Mouse (Mus musculus) kidney, postnatal 0 days (tissue): ENCODE data around the gene Pgc. TPM values are rescaled to one million over a fixed set of nuclear protein-coding genes. Genes with fewer than 3 reads are reported as not detected.

Experiments used
- ATAC-seq: fragments of 200-750 bp; cut with Nextera tagmentation; replicated peaks from 2 replicates; pipeline ENCODE4 v1.8.0; 2017; ENCODE audit warnings: low read depth, moderate number of reproducible peaks, moderate TSS enrichment, moderate library complexity; ENCODE audit not compliant: low FRiP score
- DNase-seq: peaks from one replicate; pipeline ENCODE4 v3.0.0-alpha.2; 2016; ENCODE audit warnings: low spot score
- H3K27ac ChIP-seq: fragments of 300-500 bp; sonication (generic); 2 replicates; pipeline ENCODE4 v1.5.1; 2014; ENCODE audit warnings: mild to moderate bottlenecking
- H3K27me3 ChIP-seq: fragments of 300-500 bp; sonication (generic); 2 replicates; pipeline ENCODE4 v1.6.1; 2014; ENCODE audit warnings: low read length, mixed read lengths; ENCODE audit not compliant: insufficient read depth
- H3K36me3 ChIP-seq: fragments of 300-500 bp; sonication (generic); 2 replicates; pipeline ENCODE4 v1.6.1; 2014; ENCODE audit warnings: low read length, mixed read lengths; ENCODE audit not compliant: insufficient read depth
- H3K4me1 ChIP-seq: fragments of 300-500 bp; sonication (generic); replicated peaks from 2 replicates; pipeline ENCODE4 v1.6.1; 2014; ENCODE audit warnings: antibody characterized with exemption, low read length, mixed read lengths; ENCODE audit not compliant: insufficient read depth
- H3K4me2 ChIP-seq: fragments of 300-500 bp; sonication (generic); 2 replicates; pipeline ENCODE4 v1.6.1; 2014; ENCODE audit warnings: mild to moderate bottlenecking, low read length, moderate library complexity, mixed read lengths
- H3K4me3 ChIP-seq: fragments of 300-500 bp; sonication (generic); replicated peaks from 2 replicates; pipeline ENCODE4 v1.5.1; 2014; ENCODE audit warnings: low read depth, low read length
- H3K9ac ChIP-seq: fragments of 300-500 bp; sonication (generic); 2 replicates; pipeline ENCODE4 v1.6.1; 2014; ENCODE audit warnings: low read depth, low read length
- H3K9me3 ChIP-seq: fragments of 300-500 bp; sonication (generic); replicated peaks from 2 replicates; pipeline ENCODE4 v1.6.1; 2016; ENCODE audit warnings: low read length, inconsistent platforms, mixed read lengths
- CTCF ChIP-seq: IDR thresholded peaks from 2 replicates; pipeline ENCODE4 v1.5.1; 2016; ENCODE audit warnings: antibody characterized with exemption, low read depth, mild to moderate bottlenecking, moderate library complexity
- WGBS: fragments of 180-500 bp; shearing (Covaris S2); extraction: QIAGEN DNeasy Blood & Tissue Kit; methylation state at CpG from one replicate; pipeline ENCODE4 v1.1.7; 2014; 5-methylcytosine and 5-hydroxymethylcytosine counted together
- polyA plus RNA-seq: library from polyadenylated mRNA; unstranded; fragments of >200 nt; fragmentation: Nextera tagmentation; extraction: Ambion mirVana; gene quantifications from 2 replicates; pipeline ENCODE4 v1.2.1, GENCODE M21; 2015

Pgc gene
- polyA plus RNA-seq, 1 experiment from 2014 or later, result 0.08 TPM

DNA sequence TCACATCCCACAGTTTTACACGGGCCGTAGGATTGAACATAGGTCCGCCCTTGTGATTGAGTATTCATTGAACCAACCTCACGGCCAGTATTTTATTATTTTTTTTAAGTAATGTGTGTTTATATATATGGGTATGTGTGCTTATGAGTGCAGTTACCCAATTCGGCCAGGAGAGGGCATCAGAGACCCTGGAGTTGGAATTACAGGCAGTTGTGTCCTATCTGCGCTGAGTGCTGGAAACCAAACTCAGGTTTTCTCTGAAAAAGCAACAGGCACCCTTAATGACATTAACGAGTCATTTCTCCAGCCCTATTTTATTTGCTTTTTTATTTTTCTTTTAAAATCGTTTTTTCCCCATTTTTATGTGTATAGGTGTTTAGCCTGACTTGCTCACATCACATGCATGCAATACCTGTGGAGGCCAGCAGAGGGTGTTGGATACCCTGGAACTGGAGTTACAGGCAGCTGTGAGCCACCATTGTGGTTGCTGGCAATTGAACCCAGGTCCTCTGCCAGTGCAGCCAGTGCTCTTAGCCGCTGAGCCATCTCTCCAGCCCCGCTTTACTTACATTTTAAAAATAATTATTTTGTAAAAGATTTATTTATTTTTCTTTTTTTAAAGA is 18.2 kb downstream of the Pgc start:
- H3K27ac ChIP-seq, result no peak overlapping the region
- ATAC-seq (no peak), DNase-seq (no peak)
- no peaks in the 10 kb centered on the region for H3K27me3 ChIP-seq
- no peak overlapping the region for H3K4me3 ChIP-seq
- 89% methylated on average over 10 of the region's 10 CpGs for WGBS
- TF ChIP-seq CTCF, result peak; percentile 44
- H3K36me3 ChIP-seq, result no peaks in the 10 kb centered on the region
- H3K9ac ChIP-seq, result no peak overlapping the region
- no peaks in the 10 kb centered on the region for H3K9me3 ChIP-seq
- no peak overlapping the region for H3K4me2 ChIP-seq
- no peaks in the 10 kb centered on the region for H3K4me1 ChIP-seq

DNA sequence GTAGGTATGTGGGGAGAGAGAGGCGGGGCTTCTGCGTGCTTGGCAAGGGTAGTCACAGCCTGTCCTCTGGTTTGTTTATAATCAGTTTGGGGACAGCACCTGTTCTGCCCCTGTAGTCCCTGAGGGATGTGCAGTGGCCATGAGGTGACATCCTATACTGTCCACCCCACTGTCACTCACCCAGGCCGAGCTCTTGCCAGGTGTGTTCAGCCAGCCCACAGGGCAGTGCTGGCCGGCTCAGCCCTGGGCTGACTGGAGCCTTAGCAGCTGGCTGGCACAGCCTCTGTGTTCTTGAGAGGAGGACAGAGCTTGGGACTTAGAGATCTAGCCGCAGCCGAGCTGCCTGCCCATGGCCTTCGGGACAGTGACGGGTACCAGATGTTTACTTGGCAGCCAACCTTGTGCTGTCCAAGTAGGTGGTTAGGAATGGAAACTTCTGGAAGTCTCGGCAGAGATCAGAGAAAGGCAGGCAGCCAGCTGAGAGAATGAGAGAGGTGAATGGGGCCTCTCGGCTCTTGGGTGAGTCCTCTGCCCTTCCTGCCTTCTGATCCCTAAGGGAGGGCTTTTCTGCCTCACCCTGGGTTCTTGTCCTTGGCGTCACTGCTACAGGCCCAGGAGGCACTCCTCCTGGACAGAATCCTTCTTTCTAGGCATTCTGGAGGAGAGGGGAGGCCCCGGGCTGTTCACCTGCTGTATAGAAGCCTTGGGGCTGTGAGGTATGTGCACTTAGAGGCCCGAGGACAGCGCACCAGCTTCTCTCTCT is 22.3 kb downstream of the Pgc start:
- Histone ChIP-seq H3K27me3 (no peaks in the 10 kb centered on the region), H3K9me3 (no peaks in the 10 kb centered on the region), H3K4me2 (no peak overlapping the region), H3K9ac (no peak overlapping the region), H3K4me3 (no peak overlapping the region), H3K36me3 (no peaks in the 10 kb centered on the region), H3K4me1 (no peaks in the 10 kb centered on the region), H3K27ac (0 out of 2 replicates have a peak overlapping the region, but pooled peaks have one; percentile 37)
- WGBS, result 53% methylated on average over 14 of the region's 14 CpGs
- TF ChIP-seq CTCF, result no peak
- peak; percentile 22; the same call in 1 of the 2 replicates for ATAC-seq
- DNase-seq, result peak; percentile 22

DNA sequence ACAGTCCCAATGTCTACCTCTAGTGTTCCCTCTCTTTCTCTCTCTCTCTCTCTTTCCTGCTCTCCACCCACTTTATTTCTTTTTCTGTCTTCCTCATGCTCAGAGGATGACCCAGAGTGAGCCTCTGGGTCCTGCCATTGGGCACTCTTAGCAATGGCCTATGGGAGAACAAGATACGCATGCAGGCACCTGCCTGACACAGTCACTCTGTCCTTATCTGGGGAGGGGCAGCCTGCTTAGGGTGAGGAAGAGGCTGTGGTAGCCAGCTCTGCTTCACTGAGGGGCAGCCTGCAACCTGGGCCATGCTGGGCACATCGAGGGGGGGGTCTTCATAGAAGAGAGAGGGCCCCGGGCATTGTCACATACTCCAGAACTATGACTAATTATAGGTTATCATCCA is 23.0 kb downstream of the Pgc start:
- no peaks in the 10 kb centered on the region for H3K9me3 ChIP-seq
- H3K27ac ChIP-seq, result no peak overlapping the region
- no peak overlapping the region for H3K4me3 ChIP-seq
- no peaks in the 10 kb centered on the region for H3K27me3 ChIP-seq
- H3K36me3 ChIP-seq, result no peaks in the 10 kb centered on the region
- TF ChIP-seq CTCF, result no peak
- H3K9ac ChIP-seq, result no peak overlapping the region
- DNase-seq (no peak), ATAC-seq (no peak)
- H3K4me2 ChIP-seq, result no peak overlapping the region
- no peaks in the 10 kb centered on the region for H3K4me1 ChIP-seq
- WGBS, result 69% methylated on average over 3 of the region's 3 CpGs

DNA sequence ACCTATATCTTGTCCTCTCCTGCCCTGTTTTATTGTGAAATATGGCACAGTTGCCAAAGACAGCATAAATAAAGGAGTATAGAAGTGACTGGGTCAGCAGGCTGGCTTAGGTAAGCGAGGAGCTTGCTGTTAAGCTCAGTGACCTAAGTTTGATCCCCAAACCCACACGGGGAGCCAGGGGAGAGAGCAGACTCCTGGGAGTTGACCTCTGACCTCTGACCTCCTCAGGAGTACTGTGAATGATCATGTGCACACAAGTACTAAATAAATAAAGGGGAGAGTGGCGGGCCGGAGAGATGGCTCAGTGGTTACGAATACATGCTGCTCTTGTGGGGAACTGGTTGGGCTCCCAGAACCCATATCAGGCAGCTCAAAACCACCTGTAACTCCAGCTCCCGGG is 23.5 kb downstream of the Pgc start:
- Histone ChIP-seq H3K27me3 (no peaks in the 10 kb centered on the region), H3K36me3 (no peaks in the 10 kb centered on the region), H3K27ac (no peak overlapping the region), H3K9ac (no peak overlapping the region), H3K4me3 (no peak overlapping the region), H3K4me1 (no peaks in the 10 kb centered on the region), H3K9me3 (no peaks in the 10 kb centered on the region), H3K4me2 (no peak overlapping the region)
- DNase-seq (no peak), ATAC-seq (no peak)
- WGBS, result 61% methylated on average over 6 of the region's 6 CpGs
- TF ChIP-seq CTCF, result no peak

DNA sequence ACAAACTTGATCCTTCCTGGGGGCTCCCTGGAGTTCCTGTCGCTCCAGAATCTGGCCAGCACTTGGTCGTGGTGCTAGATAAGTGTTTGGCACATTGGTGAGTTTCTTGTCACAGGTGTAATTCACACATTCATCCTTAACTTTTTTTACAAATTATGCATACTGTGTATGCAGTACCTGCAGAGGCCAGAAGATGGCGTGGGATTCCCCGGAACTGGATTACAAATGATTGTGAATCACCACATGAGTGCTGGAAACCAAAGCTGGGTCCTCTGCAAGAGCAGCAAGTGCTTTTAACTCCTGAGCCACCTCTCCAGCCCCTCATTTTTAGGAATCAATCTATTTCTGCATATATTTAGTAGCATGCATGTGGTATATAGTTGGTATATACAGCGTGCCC is 25.2 kb downstream of the Pgc start:
- WGBS, result 72% methylated on average over 5 of the region's 5 CpGs

DNA sequence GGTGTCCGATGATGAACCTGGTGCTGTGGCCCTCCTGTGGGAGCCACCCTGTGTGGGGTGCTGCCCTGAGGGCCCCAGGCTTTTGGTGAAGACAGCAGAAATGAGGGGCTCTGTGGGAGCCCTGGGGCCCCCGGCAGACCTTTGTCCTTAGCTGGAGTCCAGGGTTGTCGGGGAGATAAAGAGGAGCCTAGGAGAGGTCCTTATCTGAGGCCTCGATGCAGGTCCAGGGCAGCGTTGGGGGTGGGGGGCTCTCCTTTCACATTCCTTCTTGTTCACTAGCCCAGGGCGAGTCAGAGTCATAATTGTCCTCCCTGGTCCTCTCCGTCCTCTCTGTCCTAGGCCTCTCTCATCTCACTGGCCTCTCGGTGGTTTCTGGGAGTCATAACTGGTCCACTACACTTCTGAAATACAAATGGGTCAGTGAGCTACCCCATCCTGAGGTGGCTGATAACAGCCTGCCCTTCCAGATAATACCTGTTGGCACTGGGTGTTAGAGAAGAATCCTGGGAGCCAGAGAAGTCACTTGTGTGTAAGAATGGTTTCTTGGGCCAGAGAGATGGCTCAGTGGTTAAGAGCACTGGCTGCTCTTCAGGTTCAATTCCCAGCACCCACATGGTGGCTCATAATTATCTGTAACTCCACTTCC is 26.6 kb downstream of the Pgc start:
- no peaks in the 10 kb centered on the region for H3K36me3 ChIP-seq
- no peaks in the 10 kb centered on the region for H3K27me3 ChIP-seq
- DNase-seq (no peak), ATAC-seq (no peak)
- H3K9me3 ChIP-seq, result no peaks in the 10 kb centered on the region
- H3K4me2 ChIP-seq, result no peak overlapping the region
- H3K4me1 ChIP-seq, result no peaks in the 10 kb centered on the region
- no peak overlapping the region for H3K4me3 ChIP-seq
- H3K9ac ChIP-seq, result no peak overlapping the region
- H3K27ac ChIP-seq, result no peak overlapping the region
- WGBS, result 93% methylated on average over 8 of the region's 8 CpGs
- TF ChIP-seq CTCF, result no peak

More for the DNA sequence above, 25.2 kb downstream of the Pgc start:
- DNase-seq (no peak), ATAC-seq (no peak)
- Histone ChIP-seq H3K4me2 (no peak overlapping the region), H3K27me3 (no peaks in the 10 kb centered on the region), H3K27ac (no peak overlapping the region), H3K9ac (no peak overlapping the region), H3K9me3 (no peaks in the 10 kb centered on the region), H3K36me3 (no peaks in the 10 kb centered on the region), H3K4me3 (no peak overlapping the region), H3K4me1 (no peaks in the 10 kb centered on the region)
- peak; percentile 21; the same call in 1 of the 2 replicates for TF ChIP-seq CTCF
